Mouse (Mus musculus) testis, adult 2 months (tissue): ENCODE data around the gene Tex38.

Experiments
- CTCF ChIP-seq: fragments of 200-500 bp; IDR thresholded peaks from 2 replicates; pipeline ENCODE4 v1.5.1; 2012; ENCODE audit warnings: low read depth, mild to moderate bottlenecking, inconsistent platforms, low read length, moderate library complexity; ENCODE audit not compliant: control insufficient read depth, insufficient read depth, insufficient replicate concordance
- POLR2A ChIP-seq: fragments of 200-500 bp; IDR thresholded peaks from 2 replicates; pipeline ENCODE4 v1.6.1; 2012; ENCODE audit warnings: low read depth, mild to moderate bottlenecking, inconsistent platforms, low read length, moderate library complexity; ENCODE audit not compliant: control insufficient read depth

DNA sequence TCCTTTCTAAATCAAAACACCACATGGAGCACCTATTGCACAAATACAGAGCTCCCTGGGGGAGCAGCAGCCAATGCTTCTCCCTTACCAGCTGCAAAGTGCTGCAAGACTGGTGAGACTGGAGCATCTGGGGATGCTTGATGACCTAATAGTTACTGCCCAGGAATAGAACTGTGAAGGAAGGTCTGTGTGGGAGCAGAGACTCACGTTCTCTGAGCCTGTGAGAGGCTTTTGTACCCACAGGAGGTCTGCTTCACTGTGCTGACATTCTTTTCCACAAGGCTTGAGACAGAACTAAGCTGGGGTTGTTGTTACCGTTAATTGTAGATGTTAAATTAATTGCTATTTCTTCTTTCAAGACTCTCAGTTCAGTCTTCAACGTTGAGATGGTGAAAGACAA lies 10.0 kb upstream of the Tex38 start:
- TF ChIP-seq POLR2A: no peak
- TF ChIP-seq CTCF: no peak
